Comparison of ENCODE assay signal across 8 mouse cellular contexts in the genomic region with DNA sequence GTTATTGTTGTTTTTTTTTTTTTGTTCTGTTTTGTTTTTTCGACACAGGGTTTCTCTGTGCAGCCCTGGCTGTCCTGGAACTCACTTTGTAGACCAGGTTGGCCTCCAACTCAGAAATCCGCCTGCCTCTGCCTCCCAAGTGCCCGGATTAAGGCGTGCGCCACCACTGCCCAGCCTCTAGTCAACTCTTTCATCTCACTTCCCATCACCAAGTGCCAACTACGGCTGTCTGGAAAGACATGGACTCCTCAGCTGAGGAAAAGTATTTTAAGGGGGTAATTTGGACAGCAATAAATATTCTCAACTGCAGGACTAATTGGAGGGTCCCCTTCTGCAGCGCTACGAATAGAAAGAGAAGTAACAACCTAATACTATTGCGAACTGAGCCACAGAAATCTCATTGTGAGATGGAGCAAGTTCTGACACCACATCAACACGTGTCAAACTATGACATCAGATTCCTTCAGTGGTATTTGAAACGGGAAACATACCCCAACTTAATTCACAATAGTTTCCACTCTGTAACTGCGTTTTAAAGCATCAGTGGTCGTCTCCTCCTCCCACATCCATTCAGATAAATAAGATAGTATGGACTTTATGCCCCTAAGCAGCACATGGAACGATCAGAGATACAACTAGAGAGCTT. TPM values are rescaled to one million over a fixed set of nuclear protein-coding genes. Genes with fewer than 3 reads are reported as not detected.
A peak's percentile ranks its signal among the peaks of the same experiment; 100 is the strongest.
DNase-seq lines count a peak whose midpoint lies in the region; ATAC-seq and TF ChIP-seq lines count a peak whose summit lies in the region.

No protein-coding gene starts in this region.

- WGBS in lung, postnatal 0 days, result 30% methylated on average over 14 of the region's 14 CpGs
- 35% methylated on average over 14 of the region's 14 CpGs for WGBS in embryonic facial prominence, embryonic 14.5 days
- 32% methylated on average over 14 of the region's 14 CpGs for WGBS in limb, embryonic 14.5 days
- 21% methylated on average over 14 of the region's 14 CpGs for WGBS in small intestine, adult 2 months

- H3K36me3 ChIP-seq in lung, postnatal 0 days (ENCODE audit: insufficient read depth, low read length), result no peaks in the 10 kb centered on the region
- H3K36me3 ChIP-seq in embryonic facial prominence, embryonic 14.5 days (ENCODE audit: control insufficient read depth, insufficient read depth, low read length), result no peaks in the 10 kb centered on the region
- no peaks in the 10 kb centered on the region for H3K36me3 ChIP-seq in limb, embryonic 14.5 days (ENCODE audit: control insufficient read depth, insufficient read depth, low read length)
- no peaks in the 10 kb centered on the region for H3K36me3 ChIP-seq in small intestine, adult 2 months (ENCODE audit: control insufficient read depth, insufficient read depth, low read length)

- H3K9me3 ChIP-seq in lung, postnatal 0 days (ENCODE audit: low read length), result no peaks in the 10 kb centered on the region
- H3K9me3 ChIP-seq in embryonic facial prominence, embryonic 14.5 days (ENCODE audit: control insufficient read depth, low read length), result no peaks in the 10 kb centered on the region
- H3K9me3 ChIP-seq in limb, embryonic 14.5 days (ENCODE audit: control insufficient read depth, low read length), result no peaks in the 10 kb centered on the region

- TF ChIP-seq EP300 in lung, postnatal 0 days (IDR thresholded peaks at IDR 0.05), result no peak

- peak overlapping the region; percentile 96; the same call in 1 of the 2 replicates for H3K27ac ChIP-seq in lung, postnatal 0 days (ENCODE audit: low read length)
- H3K27ac ChIP-seq in embryonic facial prominence, embryonic 14.5 days (replicated peaks; ENCODE audit: low read depth, low read length), result peak overlapping the region; percentile 93; the same call in 1 of the 2 replicates
- no peak overlapping the region for H3K27ac ChIP-seq in limb, embryonic 14.5 days (replicated peaks; ENCODE audit: low read depth, low read length)
- H3K27ac ChIP-seq in small intestine, adult 2 months (ENCODE audit: insufficient read depth, low read depth, low read length), result peak overlapping the region; percentile 36

- DNase-seq in lung, postnatal 0 days (ENCODE audit: low spot score), result peak; percentile 47
- no peak for DNase-seq in lung, postnatal 10 days
- DNase-seq in embryonic facial prominence, embryonic 14.5 days (ENCODE audit: low spot score), result no peak
- DNase-seq in limb, embryonic 14.5 days (ENCODE audit: low spot score), result peak; percentile 14
- no peak for DNase-seq in urinary bladder, postnatal 10 days (ENCODE audit: low spot score)
- DNase-seq in cerebellum, postnatal 4 days (ENCODE audit: low spot score in 2 of 2), result no peak

- H3K4me2 ChIP-seq in lung, postnatal 0 days (replicated peaks; ENCODE audit: low read depth, low read length), result peak overlapping the region; percentile 78
- H3K4me2 ChIP-seq in embryonic facial prominence, embryonic 14.5 days (ENCODE audit: low read depth, low read length), result peak overlapping the region; percentile 86
- peak overlapping the region; percentile 92 for H3K4me2 ChIP-seq in limb, embryonic 14.5 days (replicated peaks; ENCODE audit: low read depth, low read length, severe bottlenecking)

- no peak for TF ChIP-seq CTCF in lung, postnatal 0 days (IDR thresholded peaks at IDR 0.05)
- TF ChIP-seq CTCF in small intestine, adult 2 months (IDR thresholded peaks at IDR 0.05; ENCODE audit: extremely low read depth, insufficient read length, insufficient replicate concordance, low read depth, low read length), result no peak

- no peaks in the 10 kb centered on the region for H3K27me3 ChIP-seq in lung, postnatal 0 days (replicated peaks; ENCODE audit: insufficient read depth, low read length)
- H3K27me3 ChIP-seq in embryonic facial prominence, embryonic 14.5 days (replicated peaks; ENCODE audit: control insufficient read depth, insufficient read depth, low read length), result no peaks in the 10 kb centered on the region
- no peaks in the 10 kb centered on the region for H3K27me3 ChIP-seq in limb, embryonic 14.5 days (ENCODE audit: control insufficient read depth, insufficient read depth, low read length)
- H3K27me3 ChIP-seq in small intestine, adult 2 months (ENCODE audit: control insufficient read depth, insufficient read depth, low read length), result no peaks in the 10 kb centered on the region

- H3K4me1 ChIP-seq in lung, postnatal 0 days (ENCODE audit: insufficient read depth, low read depth, low read length), result peaks cover 24% of the 10 kb centered on the region; the same call in 1 of the 2 replicates
- H3K4me1 ChIP-seq in embryonic facial prominence, embryonic 14.5 days (ENCODE audit: control insufficient read depth, insufficient read depth, low read length), result peaks cover 25% of the 10 kb centered on the region
- peaks cover 19% of the 10 kb centered on the region for H3K4me1 ChIP-seq in limb, embryonic 14.5 days (ENCODE audit: control insufficient read depth, insufficient read depth, low read length)
- H3K4me1 ChIP-seq in small intestine, adult 2 months (ENCODE audit: control insufficient read depth, insufficient read depth, insufficient read length, low read length), result peaks cover 19% of the 10 kb centered on the region; the same call in 1 of the 2 replicates

- no peak for TF ChIP-seq POLR2A in limb, embryonic 14.5 days (IDR thresholded peaks at IDR 0.05; ENCODE audit: borderline replicate concordance, extremely low read depth, insufficient read depth, insufficient read length)
- TF ChIP-seq POLR2A in small intestine, adult 2 months (IDR thresholded peaks at IDR 0.05; ENCODE audit: low read depth, low read length), result no peak

- peak overlapping the region; percentile 94 for H3K4me3 ChIP-seq in lung, postnatal 0 days (ENCODE audit: low read depth, low read length)
- peak overlapping the region; percentile 100 for H3K4me3 ChIP-seq in embryonic facial prominence, embryonic 14.5 days (ENCODE audit: low read depth, low read length)
- H3K4me3 ChIP-seq in limb, embryonic 14.5 days (replicated peaks; ENCODE audit: low read length), result peak overlapping the region; percentile 100
- peak overlapping the region; percentile 73 for H3K4me3 ChIP-seq in small intestine, adult 2 months (ENCODE audit: low read depth, low read length)

- no peak for ATAC-seq in lung, postnatal 0 days
- ATAC-seq in embryonic facial prominence, embryonic 14.5 days (ENCODE audit: low read depth), result no peak
- ATAC-seq in limb, embryonic 14.5 days (ENCODE audit: low FRiP score, low read depth), result no peak
- ATAC-seq in megakaryocyte-erythroid progenitor cell, adult 5-6 weeks (replicated peaks; ENCODE audit: low FRiP score, low TSS enrichment, poor library complexity, severe bottlenecking), result no peak

- H3K9ac ChIP-seq in lung, postnatal 0 days (replicated peaks; ENCODE audit: low read depth), result peak overlapping the region; percentile 93
- H3K9ac ChIP-seq in embryonic facial prominence, embryonic 14.5 days (ENCODE audit: low read depth, low read length), result peak overlapping the region; percentile 97
- H3K9ac ChIP-seq in limb, embryonic 14.5 days (ENCODE audit: low read depth, low read length, severe bottlenecking), result peak overlapping the region; percentile 95

RNA-seq across cellular contexts. Expression of gene Scaf4, which starts 1.6 kb away (rescaled TPM):
- polyA plus RNA-seq in lung, postnatal 0 days (2015; fragmentation: Nextera tagmentation; extraction: Ambion mirVana), result 12.1 and 12.9 TPM in 2 replicates
- 23.6 and 25.4 TPM in 2 replicates for polyA plus RNA-seq in embryonic facial prominence, embryonic 14.5 days (2014; fragmentation: Nextera tagmentation; extraction: Ambion mirVana)
- polyA plus RNA-seq in limb, embryonic 14.5 days (2012; rRNA removed), result 64.3 and 78.5 TPM in 2 replicates
- polyA plus RNA-seq in limb, embryonic 14.5 days (2014; fragmentation: Nextera tagmentation; extraction: Ambion mirVana), result 24.8 and 31.9 TPM in 2 replicates
- 20.9 and 43.4 TPM in 2 replicates for polyA plus RNA-seq in small intestine, adult 2 months (2012; rRNA removed)
- total RNA-seq in megakaryocyte-erythroid progenitor cell, adult 5-6 weeks (2014; fragmentation: Nextera tagmentation), result 95.6 and 120 TPM in 2 replicates
- 25.1 and 25.6 TPM in 2 replicates for total RNA-seq in megakaryocyte-erythroid progenitor cell, adult 5-6 weeks (2017)

Comparison
In these comparisons a context has a peak if more than half of its experiments do, and no peak if none do; other contexts are left out.
1. DNase-seq: peak in lung, postnatal 0 days (single experiment) and limb, embryonic 14.5 days (single experiment); none in lung, postnatal 10 days (single experiment), embryonic facial prominence, embryonic 14.5 days (single experiment), urinary bladder, postnatal 10 days (single experiment) and cerebellum, postnatal 4 days (0 of 2).
2. Peak in every context shown above with its lines, with median percentiles within 50 percentile points of each other: H3K4me2 ChIP-seq, H3K4me3 ChIP-seq and H3K9ac ChIP-seq.